Mouse (Mus musculus) E14TG2a.4 (cell line): ENCODE measurements around the gene March10.

Experiments used
- H3K27me3 ChIP-seq: 2 replicates; pipeline ENCODE4 v1.6.1; 2014; ENCODE audit warnings: low read length, control low read depth; ENCODE audit not compliant: insufficient read depth
- H3K36me3 ChIP-seq: 2 replicates; pipeline ENCODE4 v1.6.1; 2014; ENCODE audit warnings: low read length, control low read depth; ENCODE audit not compliant: insufficient read depth
- H3K4me1 ChIP-seq: replicated peaks from 2 replicates; pipeline ENCODE4 v1.6.1; 2014; ENCODE audit warnings: low read depth, low read length, control low read depth
- H3K4me3 ChIP-seq: replicated peaks from 2 replicates; pipeline ENCODE4 v1.5.1; 2014; ENCODE audit warnings: mild to moderate bottlenecking, low read length
- H3K9me3 ChIP-seq: 2 replicates; pipeline ENCODE4 v1.6.1; 2014; ENCODE audit warnings: low read length, control low read depth
- CTCF ChIP-seq: conservative IDR thresholded peaks from 2 replicates; pipeline ENCODE4 v1.5.1; 2014; ENCODE audit warnings: low read length
- NANOG ChIP-seq: IDR thresholded peaks from 2 replicates; pipeline ENCODE4 v1.6.1; 2014; ENCODE audit warnings: borderline replicate concordance, low read length, mixed read lengths
- POU5F1 ChIP-seq: IDR thresholded peaks from 2 replicates; pipeline ENCODE4 v1.6.1; 2014; ENCODE audit warnings: low read length, borderline replicate concordance

The March10 gene

GRCm38 (mm10) chr11:105312972-105313632 lies 143.4 kb downstream of the March10 start:
- Histone ChIP-seq H3K4me1 (peaks cover 28% of the 10 kb centered on the region), H3K4me3 (no peak overlapping the region), H3K27me3 (peaks cover 13% of the 10 kb centered on the region), H3K9me3 (no peaks in the 10 kb centered on the region), H3K36me3 (no peaks in the 10 kb centered on the region)
- TF ChIP-seq NANOG (no peak), CTCF (no peak), POU5F1 (no peak)

DNA sequence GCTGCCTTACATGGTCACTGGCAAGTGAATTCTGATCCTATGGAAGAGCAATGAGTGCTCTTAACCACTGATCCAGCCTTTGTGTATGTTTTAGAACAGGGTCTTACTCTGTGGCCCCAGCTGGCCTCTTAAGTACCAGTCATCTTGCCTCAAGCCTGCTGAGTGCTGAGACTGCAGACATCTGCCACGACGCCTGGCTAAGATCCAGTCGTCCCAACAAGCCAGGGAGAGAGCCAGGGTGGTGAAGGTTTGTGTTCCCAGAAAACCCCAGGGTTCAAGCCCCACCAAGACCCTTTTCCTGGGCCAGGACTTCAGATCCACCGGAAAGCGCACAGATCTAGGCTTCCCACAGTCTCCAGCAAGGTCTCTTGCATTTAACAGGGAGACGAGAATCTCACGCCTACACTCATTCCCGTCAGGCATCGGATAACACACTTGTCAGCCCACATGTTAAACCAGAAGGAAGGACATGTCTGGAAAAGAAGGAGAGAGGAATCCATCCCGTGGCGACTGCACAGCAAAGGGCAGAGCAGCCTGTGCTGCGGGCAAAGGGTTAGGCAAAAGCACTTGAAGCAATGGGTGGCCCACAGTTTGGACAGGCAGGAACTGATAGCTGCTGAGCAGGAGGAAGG lies 144.1 kb downstream of the March10 start:
- Histone ChIP-seq H3K4me3 (no peak overlapping the region), H3K9me3 (no peaks in the 10 kb centered on the region), H3K27me3 (peaks cover 13% of the 10 kb centered on the region), H3K36me3 (no peaks in the 10 kb centered on the region), H3K4me1 (peaks cover 28% of the 10 kb centered on the region)
- TF ChIP-seq NANOG (no peak), CTCF (no peak), POU5F1 (no peak)

- Histone ChIP-seq H3K4me1 (peaks cover 28% of the 10 kb centered on the region), H3K9me3 (no peaks in the 10 kb centered on the region), H3K36me3 (no peaks in the 10 kb centered on the region), H3K4me3 (no peak overlapping the region), H3K27me3 (peaks cover 13% of the 10 kb centered on the region)
- no peak for TF ChIP-seq POU5F1
- no peak for TF ChIP-seq NANOG
- no peak for TF ChIP-seq CTCF
Observed at GRCm38 (mm10) chr11:105311291-105311975, 145.1 kb downstream of the March10 start.
